Mouse (Mus musculus): ENCODE measurements at regions not wholly inside any gene's neighbourhood (a gene's known extent, or its start where the extent isn't known, plus 50 kb on each side); places are given as distances from the start of the nearest gene placed in this dataset.

DNA sequence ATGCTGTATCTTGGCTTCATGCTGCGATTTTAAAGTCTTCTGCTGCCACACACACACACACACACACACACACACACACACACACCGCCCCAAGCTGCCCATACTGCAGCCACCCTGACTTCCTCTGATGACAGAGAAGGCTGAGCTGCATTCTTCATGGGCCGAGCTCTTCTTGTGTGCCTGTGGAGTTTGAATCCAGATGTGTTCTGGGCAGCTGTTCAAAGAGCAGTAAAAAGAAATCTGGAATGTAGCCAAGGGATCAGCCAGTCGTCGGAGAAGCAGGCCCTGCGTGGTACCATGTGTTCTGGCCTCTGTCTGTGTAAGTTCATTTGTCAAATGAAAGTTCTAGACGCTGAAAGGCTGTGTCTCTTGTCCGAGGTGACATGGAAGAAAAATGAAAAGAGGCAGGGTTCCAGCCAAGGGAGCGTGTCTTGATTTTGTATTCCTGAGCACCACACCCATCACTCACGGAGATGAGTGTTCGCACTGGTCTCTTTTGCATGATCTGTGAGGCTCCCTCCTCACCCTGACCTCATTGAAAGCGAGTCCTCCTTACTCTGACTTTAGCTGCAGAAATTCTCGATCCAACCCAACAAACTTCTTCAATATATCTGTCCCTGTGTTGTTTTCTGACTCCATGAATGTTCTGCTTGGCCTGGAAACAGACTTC lies 177.4 kb upstream of the Sulf2 start:
- Histone ChIP-seq H3K4me3 (ENCODE audit: low read depth, low read length) (no peak overlapping the region), H3K27me3 (ENCODE audit: insufficient read depth, low read length) (no peaks in the 10 kb centered on the region), H3K27ac (ENCODE audit: low read depth) (no peak overlapping the region), H3K4me1 (ENCODE audit: insufficient read depth) (no peaks in the 10 kb centered on the region), H3K4me2 (ENCODE audit: low read depth, low read length) (no peak overlapping the region), H3K9ac (replicated peaks) (no peak overlapping the region), H3K36me3 (replicated peaks; ENCODE audit: insufficient read depth, low read length) (no peaks in the 10 kb centered on the region), H3K9me3 (ENCODE audit: low read length) (no peaks in the 10 kb centered on the region)
- 67% methylated on average over 13 of the region's 13 CpGs for WGBS (ENCODE audit: insufficient replicate concordance)
- ATAC-seq (no peak), DNase-seq (no peak)
- TF ChIP-seq EP300 (IDR thresholded peaks at IDR 0.05; ENCODE audit: low read depth) (no peak), CTCF (IDR thresholded peaks at IDR 0.05; ENCODE audit: low read depth) (no peak)

GRCm38 (mm10) chr2:166331192-166331591 lies 175.7 kb upstream of the Sulf2 start:
- ATAC-seq (no peak), DNase-seq (no peak)
- H3K27me3 ChIP-seq (ENCODE audit: insufficient read depth, low read length): no peaks in the 10 kb centered on the region
- WGBS (ENCODE audit: insufficient replicate concordance): 75% methylated on average over 4 of the region's 4 CpGs
- no peak overlapping the region for H3K9ac ChIP-seq (replicated peaks)
- H3K4me2 ChIP-seq (ENCODE audit: low read depth, low read length): no peak overlapping the region
- TF ChIP-seq EP300 (IDR thresholded peaks at IDR 0.05; ENCODE audit: low read depth): no peak
- no peak for TF ChIP-seq CTCF (IDR thresholded peaks at IDR 0.05; ENCODE audit: low read depth)
- no peak overlapping the region for H3K4me3 ChIP-seq (ENCODE audit: low read depth, low read length)
- H3K9me3 ChIP-seq (ENCODE audit: low read length): no peaks in the 10 kb centered on the region
- H3K27ac ChIP-seq (ENCODE audit: low read depth): no peak overlapping the region
- H3K36me3 ChIP-seq (replicated peaks; ENCODE audit: insufficient read depth, low read length): no peaks in the 10 kb centered on the region
- no peaks in the 10 kb centered on the region for H3K4me1 ChIP-seq (ENCODE audit: insufficient read depth)

DNA sequence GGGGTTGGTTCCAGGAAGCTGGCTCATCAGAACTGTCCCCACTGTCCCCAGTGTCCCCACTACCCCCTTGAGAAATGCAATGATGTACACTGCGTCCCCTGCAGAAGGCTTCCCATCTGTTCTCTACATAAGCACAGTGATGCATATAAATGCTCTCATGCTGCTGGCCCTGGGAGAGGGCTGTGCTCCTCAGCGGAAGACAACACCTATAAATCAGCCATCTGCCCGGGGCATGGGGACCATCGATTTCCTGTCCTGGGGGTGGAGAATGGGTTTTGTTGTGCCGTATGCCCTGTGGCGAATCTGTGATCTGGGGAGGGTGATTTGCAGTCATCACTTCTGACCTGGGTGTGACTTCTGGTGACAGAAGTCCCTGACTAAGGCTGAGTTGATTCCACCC lies 174.9 kb upstream of the Sulf2 start:
- no peak overlapping the region for H3K27ac ChIP-seq (ENCODE audit: low read depth)
- no peaks in the 10 kb centered on the region for H3K27me3 ChIP-seq (ENCODE audit: insufficient read depth, low read length)
- no peak for ATAC-seq
- DNase-seq: no peak
- no peaks in the 10 kb centered on the region for H3K36me3 ChIP-seq (replicated peaks; ENCODE audit: insufficient read depth, low read length)
- H3K4me2 ChIP-seq (ENCODE audit: low read depth, low read length): no peak overlapping the region
- no peaks in the 10 kb centered on the region for H3K4me1 ChIP-seq (ENCODE audit: insufficient read depth)
- 21% methylated on average over 6 of the region's 6 CpGs for WGBS (ENCODE audit: insufficient replicate concordance)
- TF ChIP-seq CTCF (IDR thresholded peaks at IDR 0.05; ENCODE audit: low read depth) (no peak), EP300 (IDR thresholded peaks at IDR 0.05; ENCODE audit: low read depth) (no peak)
- H3K9me3 ChIP-seq (ENCODE audit: low read length): no peaks in the 10 kb centered on the region
- H3K9ac ChIP-seq (replicated peaks): no peak overlapping the region
- no peak overlapping the region for H3K4me3 ChIP-seq (ENCODE audit: low read depth, low read length)

GRCm38 (mm10) chr2:166329556-166330340 lies 174.3 kb upstream of the Sulf2 start:
- no peak overlapping the region for H3K27ac ChIP-seq (ENCODE audit: low read depth)
- H3K4me3 ChIP-seq (ENCODE audit: low read depth, low read length): no peak overlapping the region
- no peak overlapping the region for H3K4me2 ChIP-seq (ENCODE audit: low read depth, low read length)
- ATAC-seq (no peak), DNase-seq (no peak)
- no peak for TF ChIP-seq CTCF (IDR thresholded peaks at IDR 0.05; ENCODE audit: low read depth)
- no peak for TF ChIP-seq EP300 (IDR thresholded peaks at IDR 0.05; ENCODE audit: low read depth)
- no peaks in the 10 kb centered on the region for H3K36me3 ChIP-seq (replicated peaks; ENCODE audit: insufficient read depth, low read length)
- no peaks in the 10 kb centered on the region for H3K27me3 ChIP-seq (ENCODE audit: insufficient read depth, low read length)
- H3K4me1 ChIP-seq (ENCODE audit: insufficient read depth): no peaks in the 10 kb centered on the region
- 66% methylated on average over 14 of the region's 14 CpGs for WGBS (ENCODE audit: insufficient replicate concordance)
- H3K9me3 ChIP-seq (ENCODE audit: low read length): no peaks in the 10 kb centered on the region
- H3K9ac ChIP-seq (replicated peaks): no peak overlapping the region

GRCm38 (mm10) chr2:166326932-166327331 lies 171.5 kb upstream of the Sulf2 start:
- TF ChIP-seq CTCF (IDR thresholded peaks at IDR 0.05; ENCODE audit: low read depth) (peak; percentile 13; the same call in 1 of the 2 replicates), EP300 (IDR thresholded peaks at IDR 0.05; ENCODE audit: low read depth) (no peak)
- DNase-seq (no peak), ATAC-seq (no peak)
- Histone ChIP-seq H3K36me3 (replicated peaks; ENCODE audit: insufficient read depth, low read length) (no peaks in the 10 kb centered on the region), H3K4me1 (ENCODE audit: insufficient read depth) (no peaks in the 10 kb centered on the region), H3K9ac (replicated peaks) (no peak overlapping the region), H3K4me2 (ENCODE audit: low read depth, low read length) (no peak overlapping the region), H3K27me3 (ENCODE audit: insufficient read depth, low read length) (no peaks in the 10 kb centered on the region), H3K4me3 (ENCODE audit: low read depth, low read length) (no peak overlapping the region), H3K9me3 (ENCODE audit: low read length) (no peaks in the 10 kb centered on the region), H3K27ac (ENCODE audit: low read depth) (no peak overlapping the region)
- WGBS (ENCODE audit: insufficient replicate concordance): 61% methylated on average over 5 of the region's 5 CpGs

DNA sequence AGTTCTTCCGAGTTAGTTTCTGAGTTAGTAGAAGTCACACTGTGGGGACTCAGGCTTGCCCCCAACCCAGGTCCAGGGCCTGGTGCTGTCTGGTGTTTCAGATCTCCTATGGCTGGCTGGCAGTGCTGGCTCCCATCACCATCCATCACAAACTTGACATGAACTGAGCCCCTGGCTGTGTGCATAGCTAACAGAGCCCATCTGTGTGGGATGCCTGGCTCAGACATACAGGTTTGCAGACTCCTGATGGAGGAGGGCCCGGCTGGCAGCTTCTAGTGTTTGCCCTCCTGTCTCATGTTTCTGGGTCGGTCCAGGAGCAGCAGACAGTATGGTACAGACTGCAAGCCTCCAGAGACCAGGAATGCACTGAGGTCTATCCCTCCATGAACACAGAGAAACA lies 169.5 kb upstream of the Sulf2 start:
- Histone ChIP-seq H3K4me3 (ENCODE audit: low read depth, low read length) (no peak overlapping the region), H3K9ac (replicated peaks) (no peak overlapping the region), H3K4me1 (ENCODE audit: insufficient read depth) (no peaks in the 10 kb centered on the region), H3K36me3 (replicated peaks; ENCODE audit: insufficient read depth, low read length) (no peaks in the 10 kb centered on the region), H3K4me2 (ENCODE audit: low read depth, low read length) (no peak overlapping the region), H3K9me3 (ENCODE audit: low read length) (no peaks in the 10 kb centered on the region), H3K27me3 (ENCODE audit: insufficient read depth, low read length) (no peaks in the 10 kb centered on the region), H3K27ac (ENCODE audit: low read depth) (no peak overlapping the region)
- TF ChIP-seq CTCF (IDR thresholded peaks at IDR 0.05; ENCODE audit: low read depth): no peak
- TF ChIP-seq EP300 (IDR thresholded peaks at IDR 0.05; ENCODE audit: low read depth): no peak
- ATAC-seq (no peak), DNase-seq (no peak)
- 50% methylated on average over 3 of the region's 3 CpGs for WGBS (ENCODE audit: insufficient replicate concordance)

Measured in liver, postnatal 0 days (tissue).